Mouse (Mus musculus): Measurements from ENCODE around the gene Sirt1. TPM values are rescaled to one million over a fixed set of nuclear protein-coding genes. Genes with fewer than 3 reads are reported as not detected.
"Not testable (repeated sequence)": the region's sequence is repeated elsewhere in the genome, so short reads cannot be mapped to it uniquely, and the experiment has no call there.

Gene Sirt1
- polyA plus RNA-seq, 1 experiment, result 4.6 TPM

DNA sequence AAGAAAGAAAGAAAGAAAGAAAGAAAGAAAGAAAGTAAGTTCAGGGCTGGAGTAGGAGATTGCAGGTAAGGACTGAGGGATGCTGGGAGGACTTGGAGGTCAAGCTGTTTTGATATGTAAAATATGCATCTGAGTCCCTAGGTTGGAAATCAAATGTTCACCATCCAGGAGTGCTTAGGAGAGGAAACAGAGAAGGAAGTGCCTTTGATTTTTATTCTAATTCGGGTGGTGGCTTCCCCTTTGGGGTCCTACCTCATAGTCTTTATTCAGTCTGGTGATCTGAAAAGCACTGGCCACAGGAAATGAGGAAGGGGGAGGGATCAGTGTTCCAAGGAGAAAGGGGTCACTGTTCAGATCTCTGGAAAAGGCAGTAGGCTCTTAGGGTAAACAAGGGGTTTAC is 21.0 kb downstream of the Sirt1 start:
- H3K27me3 ChIP-seq (ENCODE audit: control insufficient read depth, insufficient read depth, low read length), result no peaks in the 10 kb centered on the region
- no peak overlapping the region for H3K27ac ChIP-seq (ENCODE audit: insufficient read depth, low read depth, low read length)
- H3K4me3 ChIP-seq (ENCODE audit: low read depth, low read length), result no peak overlapping the region
- no peaks in the 10 kb centered on the region for H3K4me1 ChIP-seq (ENCODE audit: control insufficient read depth, insufficient read depth, insufficient read length, low read length)
- TF ChIP-seq POLR2A (IDR thresholded peaks at IDR 0.05; ENCODE audit: low read depth, low read length) (no peak), CTCF (IDR thresholded peaks at IDR 0.05; ENCODE audit: extremely low read depth, insufficient read length, insufficient replicate concordance, low read depth, low read length) (no peak)
- H3K36me3 ChIP-seq (ENCODE audit: control insufficient read depth, insufficient read depth, low read length), result no peaks in the 10 kb centered on the region
- 65% methylated on average over 1 of the region's 1 CpGs for WGBS

DNA sequence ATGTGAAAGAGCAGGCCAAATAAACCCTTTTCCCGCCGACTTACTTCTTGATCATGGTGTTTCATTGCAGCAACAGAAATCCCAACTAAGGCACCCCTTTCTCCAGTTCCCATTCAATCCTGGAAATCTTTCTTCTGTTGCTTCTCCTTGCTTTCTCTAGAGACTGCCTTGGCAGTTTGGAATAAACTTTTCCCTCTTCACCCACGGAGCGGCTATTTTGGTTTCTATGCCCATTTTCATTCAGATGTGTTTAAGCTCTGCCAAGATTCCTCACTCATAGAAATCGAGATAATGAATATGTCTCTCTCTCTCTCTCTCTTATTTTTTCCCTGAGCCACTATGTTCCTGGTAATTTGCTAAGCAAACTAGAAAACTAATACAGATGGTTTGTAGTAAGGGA is 29.4 kb downstream of the Sirt1 start:
- TF ChIP-seq POLR2A (IDR thresholded peaks at IDR 0.05; ENCODE audit: low read depth, low read length) (no peak), CTCF (IDR thresholded peaks at IDR 0.05; ENCODE audit: extremely low read depth, insufficient read length, insufficient replicate concordance, low read depth, low read length) (no peak)
- 90% methylated on average over 5 of the region's 5 CpGs for WGBS

DNA sequence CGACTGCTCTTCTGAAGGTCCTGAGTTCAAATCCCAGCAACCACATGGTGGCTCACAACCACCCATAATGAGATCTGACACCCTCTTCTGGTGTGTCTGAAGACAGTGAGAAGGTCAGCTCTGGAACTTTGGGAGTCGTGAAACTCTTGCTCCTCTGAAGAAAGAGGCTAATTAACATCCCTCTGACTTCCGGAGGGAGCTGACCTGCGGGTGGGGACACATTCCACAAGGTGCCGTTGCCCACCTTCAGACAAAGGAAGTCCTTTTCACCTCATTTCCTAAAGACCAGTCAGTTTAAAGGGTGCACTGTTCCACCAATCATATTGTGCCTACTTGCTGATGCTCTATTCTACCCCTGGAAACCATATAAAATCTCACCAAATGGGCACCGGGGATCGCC is 30.4 kb downstream of the Sirt1 start:
- 81% methylated on average over 7 of the region's 7 CpGs for WGBS
- not testable (repeated sequence) for H3K27ac ChIP-seq (ENCODE audit: insufficient read depth, low read depth, low read length); H3K4me1 ChIP-seq (ENCODE audit: control insufficient read depth, insufficient read depth, insufficient read length, low read length); H3K4me3 ChIP-seq (ENCODE audit: low read depth, low read length); H3K27me3 ChIP-seq (ENCODE audit: control insufficient read depth, insufficient read depth, low read length); H3K36me3 ChIP-seq (ENCODE audit: control insufficient read depth, insufficient read depth, low read length)

More for the DNA sequence above, 29.4 kb downstream of the Sirt1 start:
- no peak overlapping the region for H3K27ac ChIP-seq (ENCODE audit: insufficient read depth, low read depth, low read length)
- no peak overlapping the region for H3K4me3 ChIP-seq (ENCODE audit: low read depth, low read length)
- no peaks in the 10 kb centered on the region for H3K27me3 ChIP-seq (ENCODE audit: control insufficient read depth, insufficient read depth, low read length)
- peaks cover 3% of the 10 kb centered on the region; the same call in 1 of the 2 replicates for H3K4me1 ChIP-seq (ENCODE audit: control insufficient read depth, insufficient read depth, insufficient read length, low read length)
- no peaks in the 10 kb centered on the region for H3K36me3 ChIP-seq (ENCODE audit: control insufficient read depth, insufficient read depth, low read length)

DNA sequence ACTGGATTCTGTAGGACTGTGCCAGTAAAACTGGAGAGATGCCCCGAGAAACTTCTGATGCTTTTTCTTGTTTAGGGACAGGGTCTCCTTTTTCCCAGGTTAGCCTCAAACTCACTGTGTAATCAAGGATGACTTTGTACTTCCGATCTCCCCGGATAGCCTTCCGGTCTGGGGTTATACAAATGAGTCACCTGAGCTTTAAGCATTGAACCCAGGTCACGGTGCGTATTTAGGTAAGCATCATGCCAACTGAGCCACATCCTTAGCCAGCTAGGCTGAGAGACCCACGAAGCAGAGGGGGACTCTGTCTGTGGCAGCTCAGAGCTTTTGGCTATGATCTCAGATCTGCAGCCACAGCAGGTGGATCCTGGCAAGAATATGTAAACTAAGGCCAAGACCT is 30.8 kb downstream of the Sirt1 start:
- H3K27ac ChIP-seq (ENCODE audit: insufficient read depth, low read depth, low read length), result no peak overlapping the region
- 90% methylated on average over 7 of the region's 7 CpGs for WGBS
- no peak for TF ChIP-seq CTCF (IDR thresholded peaks at IDR 0.05; ENCODE audit: extremely low read depth, insufficient read length, insufficient replicate concordance, low read depth, low read length)
- TF ChIP-seq POLR2A (IDR thresholded peaks at IDR 0.05; ENCODE audit: low read depth, low read length), result no peak
- H3K4me3 ChIP-seq (ENCODE audit: low read depth, low read length), result no peak overlapping the region
- no peaks in the 10 kb centered on the region for H3K36me3 ChIP-seq (ENCODE audit: control insufficient read depth, insufficient read depth, low read length)
- H3K4me1 ChIP-seq (ENCODE audit: control insufficient read depth, insufficient read depth, insufficient read length, low read length), result peaks cover 3% of the 10 kb centered on the region; the same call in 1 of the 2 replicates
- H3K27me3 ChIP-seq (ENCODE audit: control insufficient read depth, insufficient read depth, low read length), result no peaks in the 10 kb centered on the region

DNA sequence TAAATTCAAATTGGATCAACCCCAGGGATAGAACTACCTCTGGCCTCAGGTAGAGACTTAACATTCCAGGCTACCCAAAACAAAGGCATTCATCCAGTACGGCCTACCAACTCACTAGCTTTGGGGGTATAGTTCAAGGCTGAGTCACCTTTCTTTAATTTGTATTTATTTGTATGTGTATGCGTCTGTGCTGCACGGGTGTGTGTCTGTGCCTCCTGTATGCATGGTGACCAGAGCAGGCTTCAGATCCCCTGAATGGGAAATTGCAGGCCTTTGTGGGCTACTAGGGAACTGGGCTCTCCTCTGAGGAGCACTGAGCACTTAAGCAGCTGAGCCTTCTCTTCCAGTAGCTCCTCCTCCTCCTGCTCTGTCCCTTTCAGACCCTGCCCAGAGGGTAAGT is 33.2 kb downstream of the Sirt1 start:
- H3K4me3 ChIP-seq (ENCODE audit: low read depth, low read length), result no peak overlapping the region
- H3K27me3 ChIP-seq (ENCODE audit: control insufficient read depth, insufficient read depth, low read length), result no peaks in the 10 kb centered on the region
- no peak overlapping the region for H3K27ac ChIP-seq (ENCODE audit: insufficient read depth, low read depth, low read length)
- 78% methylated on average over 3 of the region's 3 CpGs for WGBS
- no peaks in the 10 kb centered on the region for H3K36me3 ChIP-seq (ENCODE audit: control insufficient read depth, insufficient read depth, low read length)
- TF ChIP-seq CTCF (IDR thresholded peaks at IDR 0.05; ENCODE audit: extremely low read depth, insufficient read length, insufficient replicate concordance, low read depth, low read length) (no peak), POLR2A (IDR thresholded peaks at IDR 0.05; ENCODE audit: low read depth, low read length) (no peak)
- H3K4me1 ChIP-seq (ENCODE audit: control insufficient read depth, insufficient read depth, insufficient read length, low read length), result peaks cover 3% of the 10 kb centered on the region; the same call in 1 of the 2 replicates

DNA sequence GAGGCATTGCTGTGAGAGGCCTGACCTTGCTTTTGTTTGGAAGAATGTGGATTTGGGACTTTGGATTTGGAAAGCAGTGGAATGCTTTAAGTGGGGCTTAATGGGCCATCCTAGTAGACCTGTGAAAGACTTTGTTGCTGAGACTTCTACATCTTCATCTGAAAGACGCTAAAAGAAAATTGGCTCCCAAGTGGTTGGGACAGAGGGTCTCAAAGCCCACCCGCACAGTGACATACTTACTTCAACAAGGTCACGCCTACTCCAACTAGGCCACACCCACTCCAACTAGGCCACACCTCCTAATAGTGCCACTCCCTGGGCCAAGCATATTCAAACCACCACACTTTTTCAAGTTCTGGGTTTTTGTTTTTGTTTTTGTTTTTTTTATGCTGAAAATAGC is 36.8 kb downstream of the Sirt1 start:
- TF ChIP-seq CTCF (IDR thresholded peaks at IDR 0.05; ENCODE audit: extremely low read depth, insufficient read length, insufficient replicate concordance, low read depth, low read length), result no peak
- TF ChIP-seq POLR2A (IDR thresholded peaks at IDR 0.05; ENCODE audit: low read depth, low read length), result no peak
- Histone ChIP-seq H3K4me3 (ENCODE audit: low read depth, low read length) (no peak overlapping the region), H3K36me3 (ENCODE audit: control insufficient read depth, insufficient read depth, low read length) (no peaks in the 10 kb centered on the region), H3K4me1 (ENCODE audit: control insufficient read depth, insufficient read depth, insufficient read length, low read length) (peaks cover 3% of the 10 kb centered on the region; the same call in 1 of the 2 replicates), H3K27me3 (ENCODE audit: control insufficient read depth, insufficient read depth, low read length) (no peaks in the 10 kb centered on the region), H3K27ac (ENCODE audit: insufficient read depth, low read depth, low read length) (no peak overlapping the region)
- WGBS, result 93% methylated on average over 3 of the region's 3 CpGs

DNA sequence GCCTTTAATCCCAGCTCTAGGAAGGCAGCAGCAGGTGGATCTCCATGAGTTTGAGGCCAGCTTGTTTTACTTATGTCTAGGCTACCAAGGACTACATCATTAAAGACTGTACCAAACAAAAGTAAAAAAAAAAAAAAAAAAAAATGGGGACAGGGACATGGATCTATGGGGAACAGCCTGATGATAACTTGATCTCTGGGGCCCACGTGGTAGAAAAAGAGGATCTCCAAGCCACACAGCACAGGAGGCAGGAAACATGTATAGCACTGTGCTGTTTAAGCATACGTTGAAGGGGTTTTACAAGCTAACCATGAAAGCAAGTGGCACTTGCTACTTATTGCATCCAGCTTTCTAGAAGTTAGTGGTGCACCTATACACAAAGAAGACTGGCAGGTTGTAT is 40.2 kb downstream of the Sirt1 start:
- no peak overlapping the region for H3K27ac ChIP-seq (ENCODE audit: insufficient read depth, low read depth, low read length)
- no peaks in the 10 kb centered on the region for H3K27me3 ChIP-seq (ENCODE audit: control insufficient read depth, insufficient read depth, low read length)
- H3K36me3 ChIP-seq (ENCODE audit: control insufficient read depth, insufficient read depth, low read length), result no peaks in the 10 kb centered on the region
- no peak for TF ChIP-seq POLR2A (IDR thresholded peaks at IDR 0.05; ENCODE audit: low read depth, low read length)
- no peak for TF ChIP-seq CTCF (IDR thresholded peaks at IDR 0.05; ENCODE audit: extremely low read depth, insufficient read length, insufficient replicate concordance, low read depth, low read length)
- WGBS, result 85% methylated on average over 2 of the region's 2 CpGs
- H3K4me1 ChIP-seq (ENCODE audit: control insufficient read depth, insufficient read depth, insufficient read length, low read length), result peaks cover 9% of the 10 kb centered on the region
- no peak overlapping the region for H3K4me3 ChIP-seq (ENCODE audit: low read depth, low read length)

Measured in small intestine, adult 2 months (tissue).